Mouse (Mus musculus) adrenal gland, postnatal 10 days (tissue): Measurements from ENCODE around the gene Zfp213. TPM values are rescaled to one million over a fixed set of nuclear protein-coding genes. Genes with fewer than 3 reads are reported as not detected.

Experiments
- total RNA-seq, 2 experiments: library from RNA; stranded (reverse); gene quantifications; 2 replicates each; pipeline ENCODE4 v1.2.3; 2021

The Zfp213 gene
- total RNA-seq, 2 experiments from 2014 or later: 7.9 to 8.0 TPM

Other genes starting within 250 kb of the Zfp213 start
- gene Vmn2r115, start 220.5 kb downstream of the Zfp213 start, total RNA-seq: not detected
- gene Vmn2r116, start 179.6 kb downstream of the Zfp213 start, total RNA-seq: not detected
- not detected for gene Vmn2r117, start 84.5 kb downstream of the Zfp213 start, total RNA-seq
- gene Zfp13, start 35.2 kb upstream of the Zfp213 start, total RNA-seq: 10 to 100 TPM; 10.6 to 12.5 TPM
- gene Zscan10, start 36.6 kb upstream of the Zfp213 start, total RNA-seq: not detected
- under 1 TPM; 0.54 to 1.00 TPM for gene Mmp25, start 81.0 kb upstream of the Zfp213 start, total RNA-seq
- not detected for gene Bicdl2, start 96.3 kb upstream of the Zfp213 start, total RNA-seq
- gene Hcfc1r1, start 109.4 kb upstream of the Zfp213 start, total RNA-seq: 100 to 1,000 TPM; 136 to 169 TPM
- 10 to 100 TPM; 25.6 to 28.0 TPM for gene Thoc6, start 109.6 kb upstream of the Zfp213 start, total RNA-seq
- 10 to 100 TPM; 40.4 to 80.3 TPM for gene Tnfrsf12a, start 113.2 kb upstream of the Zfp213 start, total RNA-seq
- gene Cldn6, start 115.0 kb upstream of the Zfp213 start, total RNA-seq: under 1 TPM in 1 of 2 experiments, not detected in 1; 0.75 TPM
- not detected for gene Cldn9, start 119.8 kb upstream of the Zfp213 start, total RNA-seq
- 1 to 10 TPM in 1 of 2 experiments, under 1 TPM in 1; 0.67 to 1.1 TPM for gene 1520401A03Rik, start 158.5 kb upstream of the Zfp213 start, total RNA-seq
- gene Pkmyt1, start 162.1 kb upstream of the Zfp213 start, total RNA-seq: 10 to 100 TPM in 1 of 2 experiments, 1 to 10 TPM in 1; 9.1 to 12.8 TPM
- 10 to 100 TPM; 12.6 to 14.9 TPM for gene Paqr4, start 176.6 kb upstream of the Zfp213 start, total RNA-seq
- not detected for gene Kremen2, start 181.6 kb upstream of the Zfp213 start, total RNA-seq
- 10 to 100 TPM; 43.9 to 49.0 TPM for gene Flywch1, start 207.4 kb upstream of the Zfp213 start, total RNA-seq
- gene Flywch2, start 221.8 kb upstream of the Zfp213 start, total RNA-seq: 1 to 10 TPM; 8.0 to 9.5 TPM
- gene Srrm2, start 226.3 kb upstream of the Zfp213 start, total RNA-seq: 100 to 1,000 TPM; 365 to 601 TPM